11 mouse cellular contexts compared by ENCODE assay signal in genomic region chr2:151571873-151572700, GRCm38 (mm10). TPM values are rescaled to one million over a fixed set of nuclear protein-coding genes. Genes with fewer than 3 reads are reported as not detected.
DNase-seq lines count a peak whose midpoint lies in the region; ATAC-seq and TF ChIP-seq lines count a peak whose summit lies in the region.
"Had no signal": no experiment of that assay in that cellular context is flagged by ENCODE, and none has a peak within 500 bp of the region (broad histone marks: within the 10 kb centered on the region; RNA-seq: fewer than 3 reads in every experiment).

Gene Sdcbp2, plus strand, starts transcription at chr2:151572622.

- peak; percentile 24 for DNase-seq in kidney, postnatal 10 days
- no peak for DNase-seq in kidney, adult 11 months
- DNase-seq in MEL (ENCODE audit: low read depth, low spot score) = peak; percentile 44
- no peak for DNase-seq in neural tube, embryonic 10.5 days (ENCODE audit: extremely low spot score, low spot score)
- DNase-seq in layer of hippocampus, adult 9-10 months (ENCODE audit: low spot score) = no peak
- DNase-seq in spleen, postnatal 14 days (ENCODE audit: low spot score in 2 of 2) = no peak
- DNase-seq: kidney, adult 8-10 months had no signal

- no peaks in the 10 kb centered on the region; a peak in 1 of 4 replicates for H3K27me3 ChIP-seq in MEL (ENCODE audit: control insufficient read depth in 1 of 2, insufficient read depth in 2 of 2, low read length in 2 of 2)
- no peaks in the 10 kb centered on the region for H3K27me3 ChIP-seq in intestine, postnatal 0 days (replicated peaks; ENCODE audit: control insufficient read depth, insufficient read depth, low read length)
- no peaks in the 10 kb centered on the region for H3K27me3 ChIP-seq in stomach, embryonic 15.5 days (replicated peaks)

- H3K4me1 ChIP-seq in MEL (ENCODE audit: control insufficient read depth in 1 of 2, insufficient read depth in 2 of 2, low read length in 2 of 2) = no peaks in the 10 kb centered on the region
- H3K4me1 ChIP-seq in intestine, postnatal 0 days (replicated peaks; ENCODE audit: control insufficient read depth, insufficient read depth, low read length) = no peaks in the 10 kb centered on the region
- 0 out of 2 replicates have a peak, but pooled peaks cover 9% of the 10 kb centered on the region for H3K4me1 ChIP-seq in stomach, embryonic 15.5 days

- no peak within 1 kb of the TSS for H3K27ac ChIP-seq in MEL (ENCODE audit: control insufficient read depth, low read depth, low read length)
- peak within 1 kb of the TSS; percentile 37 for H3K27ac ChIP-seq in intestine, postnatal 0 days (ENCODE audit: low read depth, low read length)
- H3K27ac ChIP-seq in stomach, embryonic 15.5 days = peak within 1 kb of the TSS; percentile 44; the same call in 1 of the 2 replicates
- H3K27ac ChIP-seq: embryonic facial prominence, embryonic 12.5 days had no signal

- no peak for TF ChIP-seq RAD21 in MEL (IDR thresholded peaks at IDR 0.05; ENCODE audit: low read depth, low read length)

- no peaks in the 10 kb centered on the region for H3K9me3 ChIP-seq in MEL (replicated peaks; ENCODE audit: insufficient read depth, low read length)
- no peaks in the 10 kb centered on the region for H3K9me3 ChIP-seq in intestine, postnatal 0 days (ENCODE audit: control insufficient read depth)
- H3K9me3 ChIP-seq in stomach, embryonic 15.5 days = no peaks in the 10 kb centered on the region
- H3K9me3 ChIP-seq: embryonic facial prominence, embryonic 12.5 days; megakaryocyte, embryonic 14.5 days had no signal

- H3K4me2 ChIP-seq in intestine, postnatal 0 days (replicated peaks; ENCODE audit: low read depth) = peak within 1 kb of the TSS; percentile 52
- H3K4me2 ChIP-seq in stomach, embryonic 15.5 days = peak within 1 kb of the TSS; percentile 14
- H3K4me2 ChIP-seq: embryonic facial prominence, embryonic 12.5 days had no signal

- no peaks in the 10 kb centered on the region for H3K79me2 ChIP-seq in MEL (ENCODE audit: control insufficient read depth, insufficient read depth, low read length, poor library complexity)

- TF ChIP-seq CTCF in MEL (IDR thresholded peaks at IDR 0.05 in 2 of 3, conservative IDR thresholded peaks at IDR 0.05 in 1 of 3; ENCODE audit: control insufficient read depth in 1 of 3, insufficient read depth in 1 of 3, low read depth in 2 of 3, low read length in 3 of 3, poor library complexity in 1 of 3, severe bottlenecking in 1 of 3) = no peak
- TF ChIP-seq CTCF in intestine, postnatal 0 days (IDR thresholded peaks at IDR 0.05; ENCODE audit: low read depth) = no peak

- no peak for TF ChIP-seq POLR2A in MEL (IDR thresholded peaks at IDR 0.05; ENCODE audit: control insufficient read depth in 1 of 2, insufficient read depth in 1 of 2, low read depth in 1 of 2, low read length in 2 of 2, poor library complexity in 1 of 2)

- ATAC-seq in intestine, postnatal 0 days = peak; percentile 97
- peak; percentile 89 for ATAC-seq in stomach, embryonic 15.5 days (ENCODE audit: insufficient read depth, low FRiP score, low read depth)

- H3K36me3 ChIP-seq in MEL (ENCODE audit: control insufficient read depth in 1 of 2, insufficient read depth in 2 of 2, low read length in 2 of 2) = no peaks in the 10 kb centered on the region
- H3K36me3 ChIP-seq in intestine, postnatal 0 days (ENCODE audit: control insufficient read depth, insufficient read depth) = no peaks in the 10 kb centered on the region; the same call in 1 of the 2 replicates
- H3K36me3 ChIP-seq in stomach, embryonic 15.5 days = no peaks in the 10 kb centered on the region
- H3K36me3 ChIP-seq: embryonic facial prominence, embryonic 12.5 days had no signal

- no peak for TF ChIP-seq EP300 in MEL (IDR thresholded peaks at IDR 0.05; ENCODE audit: low read depth in 1 of 2, low read length in 2 of 2)

- H3K4me3 ChIP-seq in MEL (ENCODE audit: control insufficient read depth in 1 of 2, insufficient read depth in 1 of 2, low read depth in 2 of 2, low read length in 2 of 2) = no peak within 1 kb of the TSS
- 0 out of 2 replicates have a peak within 1 kb of the TSS, but pooled peaks have one; percentile 4 for H3K4me3 ChIP-seq in intestine, postnatal 0 days (ENCODE audit: low read depth, low read length)
- H3K4me3 ChIP-seq in stomach, embryonic 15.5 days (replicated peaks) = 0 out of 2 replicates have a peak within 1 kb of the TSS, but pooled peaks have one; percentile 3
- H3K4me3 ChIP-seq: embryonic facial prominence, embryonic 12.5 days; megakaryocyte, embryonic 14.5 days had no signal

- 40% methylated on average over 17 of the region's 17 CpGs for WGBS in intestine, postnatal 0 days
- 64% methylated on average over 17 of the region's 17 CpGs for WGBS in stomach, embryonic 15.5 days

- no peak within 1 kb of the TSS for H3K9ac ChIP-seq in MEL (ENCODE audit: control insufficient read depth, low read depth, low read length, poor library complexity, severe bottlenecking)
- H3K9ac ChIP-seq in intestine, postnatal 0 days (ENCODE audit: low read depth, low read length) = no peak within 1 kb of the TSS
- no peak within 1 kb of the TSS for H3K9ac ChIP-seq in stomach, embryonic 15.5 days
- H3K9ac ChIP-seq: embryonic facial prominence, embryonic 12.5 days had no signal

TF ChIP-seq in MEL, 35 proteins besides CTCF, POLR2A, EP300 and RAD21:
- TF ChIP-seq ZKSCAN1 (IDR thresholded peaks at IDR 0.05; ENCODE audit: low read depth, low read length) (no peak), KAT2A (conservative IDR thresholded peaks at IDR 0.05; ENCODE audit: low read depth, low read length) (no peak)

RNA-seq across cellular contexts. Expression of gene Sdcbp2, which starts in this region (rescaled TPM):
- total RNA-seq in MEL (2012; rRNA removed) = not detected in 2 replicates
- under 1 TPM in 1 of 2 experiments, not detected in 1; 0.25 TPM for polyA plus RNA-seq in MEL (2012; ENCODE audit: insufficient read depth in 1 of 2, insufficient read length in 2 of 2, low read depth in 1 of 2, low replicate concordance in 2 of 2, missing spikeins in 1 of 2)
- 55.2 and 66.7 TPM in 2 replicates for polyA plus RNA-seq in intestine, postnatal 0 days (2015; fragmentation: Nextera tagmentation; extraction: Ambion mirVana)
- polyA plus RNA-seq in stomach, embryonic 15.5 days (2015; fragmentation: Nextera tagmentation; extraction: Ambion mirVana) = 19.2 and 19.3 TPM in 2 replicates

Comparison
In these comparisons a context has a peak if more than half of its experiments do, and no peak if none do; other contexts are left out.
1. RNA of gene Sdcbp2 (polyA plus RNA-seq): 55.2 to 66.7 TPM in intestine, postnatal 0 days and 19.2 to 19.3 TPM in stomach, embryonic 15.5 days; 0.25 TPM in MEL; every median in the first group is over 10 times any median in the second.
2. Peak in DNase-seq in MEL; RNA of the gene not detected or under 1 TPM.
3. H3K4me3 ChIP-seq: peak in intestine, postnatal 0 days (single experiment) and stomach, embryonic 15.5 days (single experiment); none in MEL (0 of 2).